Mouse (Mus musculus): Measurements from ENCODE around the gene Gm21366. TPM values are rescaled to one million over a fixed set of nuclear protein-coding genes. Genes with fewer than 3 reads are reported as not detected.
"Not testable (repeated sequence)": the region's sequence is repeated elsewhere in the genome, so short reads cannot be mapped to it uniquely, and the experiment has no call there.

Gene Gm21366
- total RNA-seq (2021) = not detected
- long read RNA-seq, experiment 1 = 0 reads
- long read RNA-seq, experiment 2 = 0 reads

- not testable (repeated sequence) for DNase-seq (ENCODE audit: low spot score in 2 of 2)
Observed at GRCm38 (mm10) chrY:22861156-22861555, at the start of gene Gm21366. TSS of gene Gm21366 (minus strand) at chrY:22861256.

Measured in left cerebral cortex, adult 18-20 months (tissue).